Mouse (Mus musculus) frontal cortex, adult (tissue): ENCODE results near the gene Igfbp6.
"Not testable (repeated sequence)": the region's sequence is repeated elsewhere in the genome, so short reads cannot be mapped to it uniquely, and the experiment has no call there.

Experiments used
- ATAC-seq: cut with Nextera tagmentation; 2 replicates; pipeline ENCODE4 v1.9.2; 2017; ENCODE audit warnings: mild to moderate bottlenecking, moderate library complexity, mixed read lengths; ENCODE audit not compliant: low TSS enrichment

The Igfbp6 gene

DNA sequence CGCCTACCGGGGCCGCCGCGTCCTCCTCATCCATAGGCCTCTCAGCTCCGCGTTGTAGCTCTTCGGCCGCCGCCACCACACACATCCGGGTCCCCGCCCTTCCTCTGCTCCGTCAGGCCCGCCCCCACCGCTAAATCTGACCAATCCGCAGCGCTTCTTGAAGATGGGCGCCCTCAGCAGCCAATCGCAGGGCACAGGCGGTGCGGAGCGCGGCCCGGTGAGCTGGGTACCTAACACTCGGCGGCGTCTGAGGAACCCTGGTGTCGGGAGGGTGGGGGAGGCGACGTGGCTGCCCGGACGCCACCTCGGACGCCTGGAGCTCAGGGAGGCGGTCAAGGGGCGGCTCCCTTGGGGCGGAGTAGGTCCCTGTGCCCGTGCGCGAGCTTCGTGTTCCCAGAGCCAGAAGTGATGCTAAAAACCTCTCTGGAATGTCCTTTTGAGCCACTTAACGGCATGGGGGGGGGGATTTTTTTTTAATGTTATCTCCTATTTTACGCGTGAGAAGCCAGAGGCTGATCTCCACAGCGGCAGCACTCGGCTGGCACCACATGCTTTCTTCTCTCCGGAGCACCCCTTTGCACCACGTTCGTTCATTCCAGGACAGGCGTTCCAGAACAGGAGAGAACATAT, 7.9 kb upstream of the Igfbp6 start, which contains the start of gene Spryd3:
TSS of gene Spryd3 (minus strand) at position 106 of the 630 bp plus-strand sequence.
- peak; percentile 99 for ATAC-seq

DNA sequence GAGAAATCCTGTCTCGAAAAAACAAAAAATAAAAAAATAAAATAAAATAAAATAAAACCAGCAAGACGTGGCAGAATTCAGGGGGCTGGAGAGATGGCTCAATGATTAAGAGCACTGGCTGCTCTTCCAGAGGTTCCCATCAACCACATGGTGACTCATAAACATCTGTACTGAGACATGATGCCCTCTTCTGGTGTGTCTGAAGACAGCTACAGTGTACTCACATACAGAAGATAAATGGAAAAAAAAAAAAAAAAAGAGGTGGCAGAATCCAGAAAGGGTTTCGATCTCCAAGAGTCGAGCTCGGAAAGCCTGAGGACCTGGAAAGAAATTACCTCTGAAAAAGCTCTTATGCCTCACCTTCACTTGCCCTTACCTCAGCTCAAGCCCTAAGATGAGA, 3.0 kb upstream of the Igfbp6 start:
- ATAC-seq, result no peak

DNA sequence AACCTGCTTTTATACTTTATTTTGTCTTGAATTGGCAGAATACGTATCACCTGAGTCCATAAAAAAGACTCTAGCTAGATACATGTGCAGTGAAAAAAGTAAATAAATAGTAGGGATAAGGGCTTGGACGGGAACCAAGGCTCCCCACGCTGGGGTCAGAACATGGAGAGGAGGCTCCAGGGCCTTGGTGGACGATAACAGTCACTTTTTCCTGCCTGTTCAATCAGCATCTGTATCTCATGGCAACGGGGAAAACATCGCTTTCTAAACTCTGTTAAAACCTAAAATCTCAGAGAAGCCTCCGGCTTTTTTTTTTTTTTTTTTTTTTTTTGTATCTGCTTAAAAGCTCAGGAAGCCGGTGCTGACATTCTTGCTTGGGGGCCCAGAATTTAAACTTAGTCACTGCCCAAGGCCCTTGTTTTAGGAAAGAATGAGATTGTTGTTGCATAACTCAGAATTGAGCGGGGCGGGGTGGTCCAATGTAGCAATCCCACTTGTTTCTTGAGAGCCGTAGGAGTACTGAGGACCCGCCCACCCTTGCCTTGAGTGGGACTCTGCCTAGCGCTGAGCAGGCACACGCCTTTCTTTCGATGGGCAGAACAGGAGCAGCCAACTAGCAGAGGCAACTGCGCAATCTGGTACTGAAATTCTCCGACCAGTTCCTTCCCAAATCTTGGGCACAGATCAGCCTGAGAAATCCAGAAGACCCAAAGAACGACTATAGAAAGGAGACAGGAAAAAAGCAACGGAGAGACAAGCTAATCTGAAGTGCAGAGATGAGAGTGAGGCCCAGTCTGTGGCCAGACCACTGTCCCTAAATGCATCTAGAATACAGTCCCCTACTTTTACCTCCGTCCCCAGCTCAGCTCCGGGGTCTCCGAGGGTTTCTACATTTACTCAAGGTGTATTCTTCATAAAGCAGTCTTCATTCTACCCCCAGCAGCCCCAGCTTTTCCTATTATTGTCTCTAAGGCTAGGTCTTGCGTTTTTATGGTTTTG, 949 bp upstream of the Igfbp6 start:
- ATAC-seq, result peak; percentile 56

DNA sequence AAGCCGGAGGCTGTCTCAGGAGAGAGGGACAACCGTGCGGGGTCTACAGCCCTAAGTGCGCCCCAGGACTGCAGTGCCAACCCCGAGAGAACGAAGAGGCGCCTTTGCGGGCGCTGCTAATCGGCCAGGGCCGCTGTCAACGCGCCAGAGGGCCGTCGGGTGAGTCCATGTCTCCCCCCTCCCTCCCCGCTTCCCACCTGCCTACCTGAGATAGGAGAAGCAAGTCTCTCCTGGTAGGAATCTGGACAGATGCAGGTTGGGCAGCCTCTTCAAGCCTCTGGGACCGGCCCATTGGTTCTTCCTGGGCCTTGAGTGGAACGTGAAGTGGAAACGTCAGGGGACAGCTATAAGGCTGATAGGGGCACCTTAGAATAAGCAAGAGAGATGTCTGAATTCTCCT, 564 bp downstream of the Igfbp6 start:
- 0 out of 2 replicates have a peak, but pooled peaks have one; percentile 3 for ATAC-seq

DNA sequence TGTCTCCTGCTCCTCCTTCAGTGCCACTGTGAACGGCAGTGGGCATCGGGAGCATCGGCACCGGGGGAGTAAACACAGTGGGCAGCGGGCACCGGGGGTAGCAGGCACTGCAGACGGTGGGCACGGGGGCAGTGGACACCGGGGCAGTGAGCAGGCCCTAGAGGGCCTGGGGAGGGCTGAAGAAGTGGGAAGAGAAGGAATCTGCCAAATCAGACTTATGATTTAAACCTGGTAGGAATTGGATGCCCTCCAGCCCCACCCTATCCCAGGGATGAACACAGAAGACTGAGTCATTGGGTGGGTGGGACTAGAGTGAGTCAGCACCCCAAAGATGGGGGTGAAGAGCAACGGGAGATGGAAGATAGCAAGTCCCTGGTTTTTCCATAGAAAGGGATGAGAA, 1.2 kb downstream of the Igfbp6 start:
- peak; percentile 51 for ATAC-seq

DNA sequence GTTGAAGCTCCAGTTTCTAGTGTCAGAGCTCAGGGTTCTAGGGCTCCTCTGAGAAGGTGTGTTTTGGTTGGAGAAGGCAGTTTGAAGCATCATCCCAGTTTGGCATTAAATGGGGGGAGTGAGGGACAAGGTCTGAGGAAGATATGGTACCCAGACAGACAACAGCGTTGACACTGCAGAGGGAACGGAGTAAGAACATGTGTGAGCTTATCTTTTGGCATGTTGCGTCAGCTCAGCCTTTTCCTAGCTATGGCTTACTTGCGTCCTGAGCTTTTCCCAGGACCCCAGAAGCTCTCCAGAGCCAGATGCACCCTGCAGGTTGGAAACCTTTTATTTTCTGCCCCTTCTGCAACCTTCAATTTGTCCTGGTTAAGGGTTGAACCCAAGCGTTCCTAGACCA, 1.9 kb downstream of the Igfbp6 start:
- no peak for ATAC-seq

DNA sequence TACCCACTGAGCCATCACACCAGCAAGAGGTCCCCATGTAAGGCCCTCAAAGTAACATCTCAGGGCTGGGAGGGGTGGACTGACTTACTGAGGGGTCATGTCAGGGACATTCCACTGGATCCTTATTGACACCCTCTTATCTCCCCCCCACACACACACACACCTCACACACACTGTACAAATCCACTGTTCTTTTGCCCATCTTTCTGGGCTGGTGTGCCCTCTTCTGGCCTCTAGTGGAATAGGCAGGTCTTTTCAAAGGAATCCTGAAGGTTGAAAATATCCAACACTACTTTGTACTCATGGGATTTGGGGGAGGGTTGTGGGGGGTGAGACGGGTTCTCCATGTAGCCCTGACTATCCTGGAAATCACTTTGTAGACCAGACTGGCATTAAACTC, 2.7 kb downstream of the Igfbp6 start:
- 0 out of 2 replicates have a peak, but pooled peaks have one; percentile 17 for ATAC-seq

GRCm38 (mm10) chr15:102147674-102148402, 3.7 kb downstream of the Igfbp6 start:
- no peak for ATAC-seq

- no peak for ATAC-seq
Measured at GRCm38 (mm10) chr15:102149561-102149960, 5.4 kb downstream of the Igfbp6 start.

GRCm38 (mm10) chr15:102150301-102151135, 6.4 kb downstream of the Igfbp6 start, which contains the start of gene Soat2:
TSS of gene Soat2 (plus strand) at chr15:102150526.
- ATAC-seq, result no peak

DNA sequence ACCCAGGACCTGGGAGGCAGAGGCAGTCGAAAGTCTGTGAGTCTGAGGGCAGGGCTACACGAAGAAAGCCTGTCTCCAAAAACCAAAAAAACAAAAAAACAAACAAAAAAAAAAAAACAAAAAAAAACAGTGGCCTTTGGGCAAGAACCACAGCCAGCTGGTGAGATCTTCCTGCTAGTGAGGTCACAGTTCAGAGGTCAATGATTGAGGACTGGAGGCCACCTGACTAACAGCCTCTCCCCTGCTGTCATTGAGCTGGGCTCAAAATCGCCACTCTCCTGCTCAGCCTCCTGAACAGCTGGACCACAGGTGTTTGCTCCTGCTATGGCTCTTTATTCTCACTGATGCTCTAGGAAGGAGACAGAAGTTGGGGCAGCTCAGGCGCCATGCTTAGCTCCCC, 8.5 kb downstream of the Igfbp6 start:
- no peak for ATAC-seq

DNA sequence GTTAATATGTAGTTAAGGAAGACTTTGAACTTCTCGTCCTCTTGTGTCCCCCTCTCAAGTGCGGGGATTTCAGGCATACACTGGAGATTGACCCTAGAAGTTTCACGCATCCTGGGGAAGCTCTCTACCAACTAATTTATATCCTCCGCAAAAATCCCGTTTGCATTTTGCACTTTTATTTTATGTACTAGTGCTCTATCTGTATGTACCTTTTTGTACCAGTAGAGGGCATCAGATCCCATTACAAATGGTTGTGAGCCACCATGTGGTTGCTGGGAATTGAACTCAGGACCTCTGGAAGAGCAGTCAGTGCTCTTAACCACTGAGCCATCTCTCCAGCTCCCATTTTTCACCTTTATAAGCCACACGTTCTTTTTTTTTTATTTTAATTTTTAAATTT, 10.8 kb downstream of the Igfbp6 start:
- not testable (repeated sequence) for ATAC-seq

- ATAC-seq, result no peak
Measured at GRCm38 (mm10) chr15:102156836-102157235, 12.7 kb downstream of the Igfbp6 start.

GRCm38 (mm10) chr15:102160415-102161060, 16.4 kb downstream of the Igfbp6 start:
- ATAC-seq, result no peak

GRCm38 (mm10) chr15:102163900-102164693, 19.9 kb downstream of the Igfbp6 start:
- no peak for ATAC-seq

GRCm38 (mm10) chr15:102165468-102166100, 21.4 kb downstream of the Igfbp6 start:
- ATAC-seq, result no peak

GRCm38 (mm10) chr15:102167620-102168021, 23.5 kb downstream of the Igfbp6 start:
- ATAC-seq, result no peak

DNA sequence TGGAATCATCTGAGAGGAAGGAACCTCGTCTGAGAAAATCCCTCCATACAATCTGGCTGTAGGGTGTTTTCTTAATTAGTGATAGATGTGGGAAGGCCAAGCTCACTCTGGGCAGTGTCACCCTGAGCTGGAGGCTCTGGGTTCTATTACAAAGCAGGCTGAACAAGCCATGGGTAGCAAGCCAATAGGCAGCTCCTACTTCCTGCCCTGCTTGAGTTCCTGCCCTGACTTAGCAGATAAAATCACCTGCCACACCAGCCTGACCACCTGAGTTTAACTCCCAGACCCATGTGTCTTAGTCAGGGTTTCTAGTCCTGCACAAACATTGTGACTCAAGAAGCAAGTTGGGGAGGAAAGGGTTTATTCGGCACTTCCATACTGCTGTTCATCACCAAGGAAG, 24.9 kb downstream of the Igfbp6 start:
- no peak for ATAC-seq

- ATAC-seq, result no peak
Measured at GRCm38 (mm10) chr15:102173581-102173980, 29.4 kb downstream of the Igfbp6 start.
